19 mouse cellular contexts compared by ENCODE assay signal in genomic region chr13:70877550-70877913, GRCm38 (mm10).
"Had no signal": no experiment of that assay in that cellular context is flagged by ENCODE, and none has a peak within 500 bp of the region (broad histone marks: within the 10 kb centered on the region; RNA-seq: fewer than 3 reads in every experiment).

No protein-coding gene starts in this region.

- H3K27me3 ChIP-seq: hindbrain, embryonic 15.5 days; limb, embryonic 13.5 days; megakaryocyte, embryonic 14.5 days; midbrain, embryonic 13.5 days; neural tube, embryonic 13.5 days; stomach, embryonic 15.5 days had no signal

- H3K9me3 ChIP-seq: hindbrain, embryonic 15.5 days; limb, embryonic 10.5 days; limb, embryonic 13.5 days; midbrain, embryonic 10.5 days; midbrain, embryonic 13.5 days; neural tube, embryonic 13.5 days; stomach, embryonic 15.5 days had no signal

- H3K4me2 ChIP-seq: hindbrain, embryonic 15.5 days; limb, embryonic 13.5 days; midbrain, embryonic 13.5 days; neural tube, embryonic 13.5 days; stomach, embryonic 15.5 days had no signal

- H3K9ac ChIP-seq: hindbrain, embryonic 15.5 days; limb, embryonic 13.5 days; midbrain, embryonic 13.5 days; neural tube, embryonic 13.5 days; stomach, embryonic 15.5 days had no signal

- H3K27ac ChIP-seq: hindbrain, embryonic 15.5 days; layer of hippocampus, adult 2 months; limb, embryonic 10.5 days; limb, embryonic 13.5 days; midbrain, embryonic 10.5 days; midbrain, embryonic 13.5 days; neural tube, embryonic 13.5 days; stomach, embryonic 15.5 days had no signal

- H3K36me3 ChIP-seq: hindbrain, embryonic 15.5 days; limb, embryonic 10.5 days; limb, embryonic 13.5 days; midbrain, embryonic 10.5 days; midbrain, embryonic 13.5 days; neural tube, embryonic 13.5 days; stomach, embryonic 15.5 days had no signal

- H3K4me1 ChIP-seq: hindbrain, embryonic 15.5 days; limb, embryonic 10.5 days; megakaryocyte, embryonic 14.5 days; midbrain, embryonic 10.5 days; midbrain, embryonic 13.5 days; neural tube, embryonic 13.5 days; stomach, embryonic 15.5 days had no signal

- H3K4me3 ChIP-seq: hindbrain, embryonic 15.5 days; layer of hippocampus, adult 2 months; limb, embryonic 10.5 days; limb, embryonic 13.5 days; megakaryocyte, embryonic 14.5 days; midbrain, embryonic 10.5 days; midbrain, embryonic 13.5 days; myocyte; neural tube, embryonic 13.5 days; stomach, embryonic 15.5 days had no signal

- DNase-seq: kidney, adult 9 months; kidney, postnatal 25 days; layer of hippocampus, adult 9-11 months; lung, adult 2 months; right cerebral cortex, postnatal 25 days; spleen, adult 18-20 months; thymus, postnatal 25 days had no signal

- ATAC-seq: intestine, postnatal 0 days; midbrain, embryonic 16.5 days had no signal
